Mouse (Mus musculus) forelimb bud, embryonic 11.5 days (tissue): ENCODE data around the gene Hps1.

Experiments
- DNase-seq: peaks from one replicate; pipeline ENCODE4 v3.0.0-alpha.2; 2012; ENCODE audit warnings: low read depth, low spot score

Gene Hps1

DNA sequence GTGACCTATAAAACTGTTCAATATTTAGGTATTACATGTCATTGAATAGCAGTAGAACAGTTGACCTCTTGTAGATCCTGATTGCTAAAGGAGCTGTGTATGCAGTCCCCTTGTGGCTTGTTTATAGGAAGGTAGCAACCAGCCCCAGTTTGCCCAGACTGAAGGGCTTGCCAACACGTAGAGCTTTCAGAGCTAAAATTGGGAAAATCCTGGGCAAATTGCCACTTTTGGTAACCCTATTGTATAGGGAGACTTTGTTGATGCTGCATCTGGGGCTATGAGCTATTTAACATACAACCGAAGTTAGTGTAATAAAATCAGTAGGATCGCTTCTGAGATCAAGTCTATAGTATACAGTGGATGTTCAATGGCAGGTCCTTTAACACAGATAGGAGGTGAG lies 61.7 kb downstream of the Hps1 start:
- no peak for DNase-seq

DNA sequence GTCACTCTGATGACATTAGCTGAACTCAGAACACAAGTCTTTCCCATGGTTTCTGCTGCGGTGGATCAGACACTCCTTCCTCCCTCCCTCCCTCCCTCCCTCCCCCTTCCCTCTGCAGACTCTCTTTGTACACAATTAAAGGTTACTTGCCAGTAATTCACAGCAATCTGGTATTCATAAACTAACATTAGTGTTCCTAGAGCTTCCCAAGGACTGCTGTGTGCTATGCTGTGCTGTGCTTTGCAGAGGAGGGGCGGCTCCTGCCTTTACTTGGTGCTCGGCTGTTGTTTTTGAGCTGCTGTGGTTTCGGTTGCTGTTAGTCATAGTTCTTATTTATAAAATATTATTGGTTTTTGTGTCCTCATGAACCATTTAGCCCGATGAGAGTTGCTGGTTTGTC lies 62.1 kb downstream of the Hps1 start:
- DNase-seq, result no peak

DNA sequence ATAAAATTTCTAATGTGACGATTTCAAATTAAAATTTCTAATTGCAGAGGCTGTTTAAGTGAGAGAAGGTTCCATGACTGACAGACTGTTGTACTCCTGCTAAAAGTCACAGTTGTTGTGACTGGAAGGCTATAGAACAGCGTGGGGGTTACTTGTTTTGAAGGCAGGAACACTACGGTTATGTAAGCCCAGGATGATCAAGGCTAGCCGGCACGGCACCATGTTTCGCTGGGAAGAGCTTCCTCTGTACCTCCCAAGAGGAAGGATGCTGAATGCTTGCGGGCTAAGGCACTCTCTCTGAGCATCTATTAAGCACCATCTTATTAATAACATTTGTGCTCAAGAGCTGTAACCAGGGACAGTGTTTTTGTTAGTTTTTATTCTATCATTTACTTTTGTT lies 63.3 kb downstream of the Hps1 start:
- no peak for DNase-seq

DNA sequence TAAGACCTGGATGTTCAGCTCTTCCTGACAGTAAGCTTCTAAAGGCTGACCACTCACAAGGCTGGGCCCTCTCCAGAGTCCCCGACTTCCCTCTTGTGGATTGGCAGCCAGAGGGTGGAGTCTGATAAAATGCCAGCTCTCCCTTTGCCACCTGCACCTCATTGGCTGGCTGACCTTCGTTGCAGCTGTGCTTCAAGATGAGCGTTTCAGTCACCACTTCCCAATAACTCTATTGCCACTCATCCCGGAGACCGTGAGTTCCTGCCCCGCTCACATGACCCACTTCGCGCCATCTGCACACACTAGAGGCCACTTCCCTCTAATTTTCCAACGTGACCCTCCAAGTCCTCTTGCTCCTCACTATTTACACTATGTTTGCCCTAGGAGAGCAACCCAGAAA lies 66.0 kb downstream of the Hps1 start:
- DNase-seq, result no peak
